Mouse (Mus musculus): Measurements from ENCODE around the gene Mindy1. TPM values are rescaled to one million over a fixed set of nuclear protein-coding genes. Genes with fewer than 3 reads are reported as not detected.

Gene Mindy1
- polyA plus RNA-seq, 1 experiment from 2014 or later = 41.0 TPM

DNA sequence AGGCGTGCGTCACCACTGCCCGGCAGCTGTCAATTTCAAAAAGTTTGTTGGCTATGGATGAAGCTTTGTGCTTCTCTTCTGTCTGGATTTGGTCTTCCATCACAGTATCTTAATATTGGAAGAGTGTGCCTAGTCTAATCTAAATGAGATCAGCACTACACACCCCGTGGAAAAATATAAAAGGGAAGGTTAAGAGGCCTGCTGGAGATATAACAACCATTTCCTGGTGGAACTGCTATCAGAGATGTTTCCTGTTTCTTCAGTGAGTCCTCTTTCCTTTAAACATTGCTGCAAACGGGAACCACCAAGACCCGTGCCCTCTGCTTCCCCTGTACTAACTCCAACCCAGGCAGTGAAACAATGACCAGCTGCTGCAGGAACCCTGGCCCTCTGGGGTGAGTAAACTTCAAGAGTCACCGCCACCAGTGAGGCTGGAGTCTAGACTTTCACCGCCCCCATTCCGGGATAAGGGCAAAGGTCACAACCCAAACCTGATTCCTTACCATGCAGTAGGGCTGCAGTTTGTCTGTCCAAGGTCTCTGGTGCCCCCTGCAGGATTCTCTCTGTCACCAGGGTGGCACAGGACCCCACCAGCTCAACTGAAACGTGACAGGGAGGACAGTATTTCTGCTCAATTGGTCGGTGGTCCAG is 17.9 kb upstream of the Mindy1 start:
- peak; percentile 61; the same call in 1 of the 2 replicates for ATAC-seq (ENCODE audit: low read depth)
- Histone ChIP-seq H3K27ac (ENCODE audit: low read length) (no peak overlapping the region), H3K9ac (ENCODE audit: low read length) (no peak overlapping the region), H3K4me2 (ENCODE audit: low read depth, low read length) (no peak overlapping the region), H3K4me1 (replicated peaks; ENCODE audit: control insufficient read depth, insufficient read depth, low read length) (no peaks in the 10 kb centered on the region), H3K36me3 (ENCODE audit: control insufficient read depth, insufficient read depth, low read length) (peaks cover 36% of the 10 kb centered on the region), H3K4me3 (ENCODE audit: low read length) (no peak overlapping the region), H3K9me3 (ENCODE audit: control insufficient read depth, low read length) (no peaks in the 10 kb centered on the region), H3K27me3 (ENCODE audit: control insufficient read depth, insufficient read depth, low read depth, low read length) (no peaks in the 10 kb centered on the region)
- 43% methylated on average over 11 of the region's 11 CpGs for WGBS

DNA sequence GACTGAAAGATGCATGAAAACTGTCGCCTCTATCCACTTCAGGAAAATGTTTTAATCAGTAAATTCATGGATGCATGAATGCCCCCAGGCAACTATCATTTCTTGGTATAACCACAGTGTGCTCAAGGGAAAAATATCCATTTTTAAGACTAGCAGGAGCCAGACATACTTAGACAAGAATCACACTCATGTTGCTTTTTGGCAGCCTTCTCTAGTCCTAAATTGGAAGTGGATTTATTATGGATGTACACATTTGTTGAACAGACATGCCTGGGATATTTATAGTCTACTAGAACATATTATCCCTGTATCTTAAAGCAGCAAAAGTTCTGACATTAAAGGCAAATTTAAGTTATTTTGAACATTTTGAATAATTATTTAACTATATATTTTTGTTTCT is 16.4 kb upstream of the Mindy1 start:
- H3K4me1 ChIP-seq (replicated peaks; ENCODE audit: control insufficient read depth, insufficient read depth, low read length) = no peaks in the 10 kb centered on the region
- no peak overlapping the region for H3K4me3 ChIP-seq (ENCODE audit: low read length)
- H3K27me3 ChIP-seq (ENCODE audit: control insufficient read depth, insufficient read depth, low read depth, low read length) = no peaks in the 10 kb centered on the region
- H3K36me3 ChIP-seq (ENCODE audit: control insufficient read depth, insufficient read depth, low read length) = peaks cover 24% of the 10 kb centered on the region
- H3K27ac ChIP-seq (ENCODE audit: low read length) = no peak overlapping the region
- ATAC-seq (ENCODE audit: low read depth) = no peak
- H3K9ac ChIP-seq (ENCODE audit: low read length) = no peak overlapping the region
- H3K4me2 ChIP-seq (ENCODE audit: low read depth, low read length) = no peak overlapping the region
- 84% methylated on average over 1 of the region's 1 CpGs for whole genome bisulfite sequencing
- no peaks in the 10 kb centered on the region for H3K9me3 ChIP-seq (ENCODE audit: control insufficient read depth, low read length)

DNA sequence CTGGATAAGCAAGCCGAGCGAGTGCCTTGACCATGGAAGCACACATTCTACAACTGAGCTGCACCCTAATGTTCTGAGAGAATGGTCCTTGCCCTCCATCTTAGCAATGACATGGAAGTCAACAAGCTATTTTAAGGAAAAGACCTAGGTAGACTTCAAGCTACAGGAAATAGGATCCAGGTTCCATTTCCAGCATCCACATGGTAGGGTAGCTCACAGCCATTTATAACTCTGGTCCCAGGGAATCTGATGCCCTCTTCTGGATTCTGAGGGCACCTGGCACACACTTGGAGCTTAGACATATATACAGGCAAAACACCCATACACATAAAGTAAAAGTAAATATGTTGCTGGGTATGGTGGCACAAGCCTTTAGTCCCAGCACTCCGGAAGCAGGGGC is 15.1 kb upstream of the Mindy1 start:
- H3K36me3 ChIP-seq (ENCODE audit: control insufficient read depth, insufficient read depth, low read length) = peaks cover 21% of the 10 kb centered on the region
- no peak overlapping the region for H3K4me2 ChIP-seq (ENCODE audit: low read depth, low read length)
- H3K4me3 ChIP-seq (ENCODE audit: low read length) = no peak overlapping the region
- no peak for ATAC-seq (ENCODE audit: low read depth)
- H3K9ac ChIP-seq (ENCODE audit: low read length) = no peak overlapping the region
- no peaks in the 10 kb centered on the region for H3K27me3 ChIP-seq (ENCODE audit: control insufficient read depth, insufficient read depth, low read depth, low read length)
- no peak overlapping the region for H3K27ac ChIP-seq (ENCODE audit: low read length)
- H3K4me1 ChIP-seq (replicated peaks; ENCODE audit: control insufficient read depth, insufficient read depth, low read length) = no peaks in the 10 kb centered on the region
- H3K9me3 ChIP-seq (ENCODE audit: control insufficient read depth, low read length) = no peaks in the 10 kb centered on the region
- WGBS = 88% methylated on average over 3 of the region's 3 CpGs

- no peak overlapping the region for H3K9ac ChIP-seq (ENCODE audit: low read length)
- H3K27ac ChIP-seq (ENCODE audit: low read length) = no peak overlapping the region
- H3K36me3 ChIP-seq (ENCODE audit: control insufficient read depth, insufficient read depth, low read length) = peaks cover 14% of the 10 kb centered on the region
- ATAC-seq (ENCODE audit: low read depth) = no peak
- H3K4me2 ChIP-seq (ENCODE audit: low read depth, low read length) = no peak overlapping the region
- H3K27me3 ChIP-seq (ENCODE audit: control insufficient read depth, insufficient read depth, low read depth, low read length) = no peaks in the 10 kb centered on the region
- no peaks in the 10 kb centered on the region for H3K9me3 ChIP-seq (ENCODE audit: control insufficient read depth, low read length)
- H3K4me1 ChIP-seq (replicated peaks; ENCODE audit: control insufficient read depth, insufficient read depth, low read length) = no peaks in the 10 kb centered on the region
- no peak overlapping the region for H3K4me3 ChIP-seq (ENCODE audit: low read length)
These were observed 13.3 kb upstream of the Mindy1 start for GRCm38 (mm10) chr3:95267855-95268254.

- Histone ChIP-seq H3K27me3 (ENCODE audit: control insufficient read depth, insufficient read depth, low read depth, low read length) (no peaks in the 10 kb centered on the region), H3K9me3 (ENCODE audit: control insufficient read depth, low read length) (no peaks in the 10 kb centered on the region), H3K4me2 (ENCODE audit: low read depth, low read length) (no peak overlapping the region), H3K4me1 (replicated peaks; ENCODE audit: control insufficient read depth, insufficient read depth, low read length) (no peaks in the 10 kb centered on the region), H3K9ac (ENCODE audit: low read length) (no peak overlapping the region), H3K4me3 (ENCODE audit: low read length) (no peak overlapping the region), H3K36me3 (ENCODE audit: control insufficient read depth, insufficient read depth, low read length) (peaks cover 6% of the 10 kb centered on the region; the same call in 1 of the 2 replicates), H3K27ac (ENCODE audit: low read length) (no peak overlapping the region)
- 84% methylated on average over 5 of the region's 5 CpGs for WGBS
- no peak for ATAC-seq (ENCODE audit: low read depth)
These were observed 11.4 kb upstream of the Mindy1 start for GRCm38 (mm10) chr3:95269789-95270188.

GRCm38 (mm10) chr3:95270766-95271364 is 10.3 kb upstream of the Mindy1 start:
- Histone ChIP-seq H3K27ac (ENCODE audit: low read length) (no peak overlapping the region), H3K27me3 (ENCODE audit: control insufficient read depth, insufficient read depth, low read depth, low read length) (no peaks in the 10 kb centered on the region), H3K9me3 (ENCODE audit: control insufficient read depth, low read length) (no peaks in the 10 kb centered on the region), H3K36me3 (ENCODE audit: control insufficient read depth, insufficient read depth, low read length) (peaks cover 6% of the 10 kb centered on the region; the same call in 1 of the 2 replicates), H3K9ac (ENCODE audit: low read length) (no peak overlapping the region), H3K4me2 (ENCODE audit: low read depth, low read length) (no peak overlapping the region), H3K4me1 (replicated peaks; ENCODE audit: control insufficient read depth, insufficient read depth, low read length) (no peaks in the 10 kb centered on the region), H3K4me3 (ENCODE audit: low read length) (no peak overlapping the region)
- no peak for ATAC-seq (ENCODE audit: low read depth)
- whole genome bisulfite sequencing = 80% methylated on average over 12 of the region's 12 CpGs

- H3K9ac ChIP-seq (ENCODE audit: low read length) = no peak overlapping the region
- no peak for ATAC-seq (ENCODE audit: low read depth)
- H3K4me3 ChIP-seq (ENCODE audit: low read length) = no peak overlapping the region
- 92% methylated on average over 4 of the region's 5 CpGs for WGBS
- H3K4me2 ChIP-seq (ENCODE audit: low read depth, low read length) = no peak overlapping the region
- no peaks in the 10 kb centered on the region for H3K27me3 ChIP-seq (ENCODE audit: control insufficient read depth, insufficient read depth, low read depth, low read length)
- no peaks in the 10 kb centered on the region for H3K36me3 ChIP-seq (ENCODE audit: control insufficient read depth, insufficient read depth, low read length)
- H3K27ac ChIP-seq (ENCODE audit: low read length) = no peak overlapping the region
- no peaks in the 10 kb centered on the region for H3K9me3 ChIP-seq (ENCODE audit: control insufficient read depth, low read length)
- H3K4me1 ChIP-seq (replicated peaks; ENCODE audit: control insufficient read depth, insufficient read depth, low read length) = no peaks in the 10 kb centered on the region
These were observed 7.7 kb upstream of the Mindy1 start for GRCm38 (mm10) chr3:95273471-95273870.

DNA sequence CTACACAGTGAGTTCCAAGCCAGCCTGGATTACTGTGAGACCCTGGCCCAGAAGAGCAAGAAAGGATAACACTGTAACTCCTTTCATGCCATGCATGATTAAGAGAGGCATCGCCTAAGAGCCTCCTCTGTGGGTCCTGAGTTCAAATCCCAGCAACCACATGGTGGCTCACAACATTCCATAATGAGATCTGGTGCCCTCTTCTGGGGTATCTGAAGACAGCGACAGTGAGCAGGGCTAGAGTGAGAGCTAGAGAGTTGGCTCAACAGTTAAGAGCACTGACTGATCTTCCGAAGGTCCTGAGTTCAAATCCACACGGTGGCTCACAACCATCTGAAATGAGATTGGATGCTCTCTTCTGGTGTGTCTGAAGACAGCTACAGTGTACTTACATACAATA is 6.7 kb upstream of the Mindy1 start:
- no peak overlapping the region for H3K9ac ChIP-seq (ENCODE audit: low read length)
- no peaks in the 10 kb centered on the region for H3K9me3 ChIP-seq (ENCODE audit: control insufficient read depth, low read length)
- no peak overlapping the region for H3K4me3 ChIP-seq (ENCODE audit: low read length)
- H3K36me3 ChIP-seq (ENCODE audit: control insufficient read depth, insufficient read depth, low read length) = no peaks in the 10 kb centered on the region
- no peak for ATAC-seq (ENCODE audit: low read depth)
- H3K4me1 ChIP-seq (replicated peaks; ENCODE audit: control insufficient read depth, insufficient read depth, low read length) = no peaks in the 10 kb centered on the region
- H3K27me3 ChIP-seq (ENCODE audit: control insufficient read depth, insufficient read depth, low read depth, low read length) = no peaks in the 10 kb centered on the region
- 86% methylated on average over 4 of the region's 4 CpGs for WGBS
- no peak overlapping the region for H3K27ac ChIP-seq (ENCODE audit: low read length)
- no peak overlapping the region for H3K4me2 ChIP-seq (ENCODE audit: low read depth, low read length)

- H3K9me3 ChIP-seq (ENCODE audit: control insufficient read depth, low read length) = no peaks in the 10 kb centered on the region
- no peaks in the 10 kb centered on the region for H3K36me3 ChIP-seq (ENCODE audit: control insufficient read depth, insufficient read depth, low read length)
- H3K9ac ChIP-seq (ENCODE audit: low read length) = no peak overlapping the region
- H3K27me3 ChIP-seq (ENCODE audit: control insufficient read depth, insufficient read depth, low read depth, low read length) = no peaks in the 10 kb centered on the region
- no peak overlapping the region for H3K27ac ChIP-seq (ENCODE audit: low read length)
- H3K4me3 ChIP-seq (ENCODE audit: low read length) = no peak overlapping the region
- no peaks in the 10 kb centered on the region for H3K4me1 ChIP-seq (replicated peaks; ENCODE audit: control insufficient read depth, insufficient read depth, low read length)
- no peak overlapping the region for H3K4me2 ChIP-seq (ENCODE audit: low read depth, low read length)
- 67% methylated on average over 6 of the region's 6 CpGs for WGBS
- no peak for ATAC-seq (ENCODE audit: low read depth)
These were observed 6.0 kb upstream of the Mindy1 start for GRCm38 (mm10) chr3:95275161-95275560.

Data from lung, embryonic 16.5 days (tissue).